Mouse (Mus musculus) lung, embryonic 16.5 days (tissue): ENCODE data around the gene Kcna4. TPM values are rescaled to one million over a fixed set of nuclear protein-coding genes. Genes with fewer than 3 reads are reported as not detected.

Experiments
- ATAC-seq: fragments of 200-750 bp; cut with Nextera tagmentation; 2 replicates; pipeline ENCODE4 v1.8.0; 2017; ENCODE audit warnings: low read depth, mild to moderate bottlenecking, moderate library complexity
- H3K27ac ChIP-seq: fragments of 300-500 bp; sonication (generic); 2 replicates; pipeline ENCODE4 v1.5.1; 2014; ENCODE audit warnings: mild to moderate bottlenecking, control low read depth, low read length
- H3K27me3 ChIP-seq: fragments of 300-500 bp; sonication (generic); 2 replicates; pipeline ENCODE4 v1.6.1; 2014; ENCODE audit warnings: low read depth, low read length, mixed read lengths; ENCODE audit not compliant: control insufficient read depth, insufficient read depth
- H3K36me3 ChIP-seq: fragments of 300-500 bp; sonication (generic); 2 replicates; pipeline ENCODE4 v1.6.1; 2014; ENCODE audit warnings: low read length; ENCODE audit not compliant: control insufficient read depth, insufficient read depth
- H3K4me1 ChIP-seq: fragments of 300-500 bp; sonication (generic); replicated peaks from 2 replicates; pipeline ENCODE4 v1.6.1; 2014; ENCODE audit warnings: low read length, mixed read lengths; ENCODE audit not compliant: control insufficient read depth, insufficient read depth
- H3K4me2 ChIP-seq: fragments of 300-500 bp; sonication (generic); 2 replicates; pipeline ENCODE4 v1.6.1; 2014; ENCODE audit warnings: low read depth, low read length, control low read depth
- H3K4me3 ChIP-seq: fragments of 300-500 bp; sonication (generic); 2 replicates; pipeline ENCODE4 v1.5.1; 2014; ENCODE audit warnings: mild to moderate bottlenecking, low read length, control low read depth
- H3K9ac ChIP-seq: fragments of 300-500 bp; sonication (generic); 2 replicates; pipeline ENCODE4 v1.6.1; 2014; ENCODE audit warnings: low read length, control low read depth
- H3K9me3 ChIP-seq: fragments of 300-500 bp; sonication (generic); 2 replicates; pipeline ENCODE4 v1.6.1; 2016; ENCODE audit warnings: low read length; ENCODE audit not compliant: control insufficient read depth
- WGBS: fragments of 180-500 bp; shearing (Covaris S2); extraction: QIAGEN DNeasy Blood & Tissue Kit; methylation state at CpG from one replicate; pipeline ENCODE4 v1.1.7; 2014; 5-methylcytosine and 5-hydroxymethylcytosine counted together
- polyA plus RNA-seq: library from polyadenylated mRNA; unstranded; fragments of >200 nt; fragmentation: Nextera tagmentation; extraction: Ambion mirVana; gene quantifications from 2 replicates; pipeline ENCODE4 v1.2.1, GENCODE M21; 2015

Gene Kcna4
- polyA plus RNA-seq, 1 experiment from 2014 or later = 0.33 TPM

GRCm38 (mm10) chr2:107306077-107306476 lies 15.6 kb downstream of the Kcna4 start:
- H3K4me1 ChIP-seq = no peaks in the 10 kb centered on the region
- H3K36me3 ChIP-seq = no peaks in the 10 kb centered on the region
- WGBS = 67% methylated on average over 4 of the region's 4 CpGs
- no peak overlapping the region for H3K9ac ChIP-seq
- no peak overlapping the region for H3K4me2 ChIP-seq
- H3K4me3 ChIP-seq = no peak overlapping the region
- H3K27ac ChIP-seq = no peak overlapping the region
- no peaks in the 10 kb centered on the region for H3K27me3 ChIP-seq
- no peaks in the 10 kb centered on the region for H3K9me3 ChIP-seq
- no peak for ATAC-seq

- H3K27me3 ChIP-seq = no peaks in the 10 kb centered on the region
- H3K27ac ChIP-seq = no peak overlapping the region
- no peak overlapping the region for H3K4me2 ChIP-seq
- H3K36me3 ChIP-seq = no peaks in the 10 kb centered on the region
- no peaks in the 10 kb centered on the region for H3K9me3 ChIP-seq
- no peaks in the 10 kb centered on the region for H3K4me1 ChIP-seq
- H3K4me3 ChIP-seq = no peak overlapping the region
- no peak overlapping the region for H3K9ac ChIP-seq
- no peak for ATAC-seq
Observed at GRCm38 (mm10) chr2:107318636-107319035, 28.2 kb downstream of the Kcna4 start.

GRCm38 (mm10) chr2:107321596-107322226 lies 31.3 kb downstream of the Kcna4 start:
- H3K36me3 ChIP-seq = no peaks in the 10 kb centered on the region
- H3K4me1 ChIP-seq = no peaks in the 10 kb centered on the region
- no peak overlapping the region for H3K4me2 ChIP-seq
- H3K4me3 ChIP-seq = no peak overlapping the region
- H3K27me3 ChIP-seq = no peaks in the 10 kb centered on the region
- no peak overlapping the region for H3K27ac ChIP-seq
- H3K9ac ChIP-seq = no peak overlapping the region
- no peaks in the 10 kb centered on the region for H3K9me3 ChIP-seq
- 76% methylated on average over 4 of the region's 4 CpGs for WGBS
- ATAC-seq = no peak

GRCm38 (mm10) chr2:107324090-107324489 lies 33.7 kb downstream of the Kcna4 start:
- WGBS = 83% methylated on average over 3 of the region's 3 CpGs
- Histone ChIP-seq H3K4me2 (no peak overlapping the region), H3K4me1 (no peaks in the 10 kb centered on the region), H3K4me3 (no peak overlapping the region), H3K9me3 (no peaks in the 10 kb centered on the region), H3K36me3 (no peaks in the 10 kb centered on the region), H3K9ac (no peak overlapping the region), H3K27ac (no peak overlapping the region), H3K27me3 (no peaks in the 10 kb centered on the region)
- ATAC-seq = no peak

DNA sequence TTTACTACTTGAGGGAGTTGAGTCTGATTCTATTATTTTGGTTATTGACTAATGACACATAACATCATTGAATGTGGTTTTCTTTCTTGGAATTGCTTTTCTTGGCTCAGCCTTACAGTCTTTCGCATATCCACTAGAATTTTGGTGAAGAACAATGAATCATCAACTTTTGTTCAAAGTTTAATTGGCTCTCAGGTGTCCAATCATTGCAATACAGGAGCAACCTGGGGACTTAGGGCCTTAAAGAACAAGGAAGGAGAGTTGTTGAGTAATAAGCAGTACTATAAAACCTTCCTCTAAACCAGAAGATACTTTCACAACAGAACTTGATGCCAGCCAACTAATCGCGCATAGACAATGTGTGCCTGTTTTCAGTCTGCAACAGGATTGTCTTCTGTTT lies 36.8 kb downstream of the Kcna4 start:
- 91% methylated on average over 3 of the region's 3 CpGs for WGBS
- H3K27ac ChIP-seq = no peak overlapping the region
- no peak for ATAC-seq

GRCm38 (mm10) chr2:107341291-107341690 lies 50.9 kb downstream of the Kcna4 start:
- 72% methylated on average over 3 of the region's 3 CpGs for WGBS
- Histone ChIP-seq H3K9ac (no peak overlapping the region), H3K27ac (no peak overlapping the region), H3K4me1 (no peaks in the 10 kb centered on the region), H3K4me3 (no peak overlapping the region), H3K4me2 (no peak overlapping the region), H3K9me3 (no peaks in the 10 kb centered on the region), H3K27me3 (no peaks in the 10 kb centered on the region), H3K36me3 (no peaks in the 10 kb centered on the region)
- ATAC-seq = no peak

More for the DNA sequence above, 36.8 kb downstream of the Kcna4 start:
- Histone ChIP-seq H3K4me1 (no peaks in the 10 kb centered on the region), H3K4me2 (no peak overlapping the region), H3K4me3 (no peak overlapping the region), H3K27me3 (no peaks in the 10 kb centered on the region), H3K9ac (no peak overlapping the region), H3K36me3 (no peaks in the 10 kb centered on the region), H3K9me3 (no peaks in the 10 kb centered on the region)

GRCm38 (mm10) chr2:107344807-107345206 lies 54.4 kb downstream of the Kcna4 start:
- H3K4me3 ChIP-seq = no peak overlapping the region
- 69% methylated on average over 4 of the region's 4 CpGs for WGBS
- no peak for ATAC-seq

DNA sequence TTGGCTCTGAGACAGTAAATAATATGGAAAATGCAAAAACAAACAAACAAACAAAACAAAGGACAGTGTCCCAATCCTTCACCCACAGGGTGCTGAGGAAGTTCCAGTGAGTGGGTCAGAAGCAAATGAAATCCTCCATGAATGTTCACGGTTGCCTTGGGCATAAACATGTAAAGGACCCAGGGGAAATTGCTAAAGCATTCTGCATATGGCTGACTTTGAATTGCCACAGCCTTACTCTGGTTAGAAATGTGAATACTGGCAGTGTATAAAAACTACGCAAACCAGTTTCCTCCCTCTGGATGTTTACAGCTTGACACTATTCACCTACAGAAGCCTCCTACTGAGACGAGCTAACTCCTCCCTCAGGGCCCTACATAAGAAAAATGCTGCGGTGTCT lies 54.9 kb downstream of the Kcna4 start:
- Histone ChIP-seq H3K27ac (no peak overlapping the region), H3K27me3 (no peaks in the 10 kb centered on the region), H3K36me3 (no peaks in the 10 kb centered on the region), H3K9ac (no peak overlapping the region), H3K4me3 (no peak overlapping the region), H3K4me1 (no peaks in the 10 kb centered on the region), H3K9me3 (no peaks in the 10 kb centered on the region), H3K4me2 (no peak overlapping the region)
- no peak for ATAC-seq
- 69% methylated on average over 4 of the region's 4 CpGs for WGBS

More at GRCm38 (mm10) chr2:107344807-107345206, 54.4 kb downstream of the Kcna4 start:
- Histone ChIP-seq H3K4me1 (no peaks in the 10 kb centered on the region), H3K4me2 (no peak overlapping the region), H3K27ac (no peak overlapping the region), H3K9me3 (no peaks in the 10 kb centered on the region), H3K9ac (no peak overlapping the region), H3K27me3 (no peaks in the 10 kb centered on the region), H3K36me3 (no peaks in the 10 kb centered on the region)
